Mouse (Mus musculus): ENCODE measurements at regions not wholly inside any gene's neighbourhood (a gene's known extent, or its start where the extent isn't known, plus 50 kb on each side); places are given as distances from the start of the nearest gene placed in this dataset.

DNA sequence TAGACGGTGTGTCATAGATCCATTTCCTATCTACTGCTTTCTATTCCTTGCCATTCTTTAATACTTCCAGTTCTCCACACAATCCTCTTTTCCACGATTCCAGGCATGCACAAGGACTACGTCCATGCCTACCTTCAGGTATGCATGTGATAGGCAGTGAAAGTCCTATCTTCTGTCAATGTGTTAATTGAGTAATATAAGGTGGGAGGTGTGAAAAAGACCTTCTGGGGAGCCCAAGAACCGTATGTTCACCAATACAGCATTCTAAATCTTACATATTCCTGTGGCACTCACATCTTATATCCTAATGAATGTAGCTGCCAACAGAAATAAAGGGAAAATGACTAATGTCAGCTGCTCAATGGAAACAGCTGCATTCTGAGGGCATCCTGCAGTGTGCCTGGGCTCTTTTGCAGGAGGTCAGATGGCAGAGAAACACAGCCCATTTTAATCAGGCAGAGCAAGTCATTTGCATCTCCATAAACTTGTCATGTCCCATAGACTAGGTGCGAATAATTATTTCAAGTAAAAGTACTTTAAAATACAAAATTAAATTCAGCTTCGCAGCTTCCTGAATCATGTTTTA is 224.1 kb upstream of the Cwc22 start:
- H3K27ac ChIP-seq (ENCODE audit: control insufficient read depth, low read depth, low read length), result no peak overlapping the region
- H3K4me3 ChIP-seq (ENCODE audit: control insufficient read depth in 1 of 2, insufficient read depth in 1 of 2, low read depth in 2 of 2, low read length in 2 of 2), result no peak overlapping the region
- H3K79me2 ChIP-seq (ENCODE audit: control insufficient read depth, insufficient read depth, low read length, poor library complexity), result no peaks in the 10 kb centered on the region
- no peak overlapping the region for H3K9ac ChIP-seq (ENCODE audit: control insufficient read depth, low read depth, low read length, poor library complexity, severe bottlenecking)
- no peaks in the 10 kb centered on the region for H3K36me3 ChIP-seq (ENCODE audit: control insufficient read depth in 1 of 2, insufficient read depth in 2 of 2, low read length in 2 of 2)
- TF ChIP-seq SMC3 (IDR thresholded peaks at IDR 0.05; ENCODE audit: low read depth, low read length) (no peak), ZNF384 (IDR thresholded peaks at IDR 0.05; ENCODE audit: low read depth, low read length) (no peak), MAFK (IDR thresholded peaks at IDR 0.05; ENCODE audit: borderline replicate concordance, low read depth, low read length) (no peak), E2F4 (IDR thresholded peaks at IDR 0.05; ENCODE audit: borderline replicate concordance, low read depth, low read length) (no peak), SIN3A (IDR thresholded peaks at IDR 0.05; ENCODE audit: low read length) (no peak), MAX (IDR thresholded peaks at IDR 0.05; ENCODE audit: low read length) (no peak)
- H3K27me3 ChIP-seq (ENCODE audit: control insufficient read depth in 1 of 2, insufficient read depth in 2 of 2, low read length in 2 of 2), result no peaks in the 10 kb centered on the region
- no peaks in the 10 kb centered on the region for H3K4me1 ChIP-seq (ENCODE audit: control insufficient read depth in 1 of 2, insufficient read depth in 2 of 2, low read length in 2 of 2)
- no peaks in the 10 kb centered on the region for H3K9me3 ChIP-seq (replicated peaks; ENCODE audit: insufficient read depth, low read length)
- no peak for DNase-seq (ENCODE audit: low read depth, low spot score)

DNA sequence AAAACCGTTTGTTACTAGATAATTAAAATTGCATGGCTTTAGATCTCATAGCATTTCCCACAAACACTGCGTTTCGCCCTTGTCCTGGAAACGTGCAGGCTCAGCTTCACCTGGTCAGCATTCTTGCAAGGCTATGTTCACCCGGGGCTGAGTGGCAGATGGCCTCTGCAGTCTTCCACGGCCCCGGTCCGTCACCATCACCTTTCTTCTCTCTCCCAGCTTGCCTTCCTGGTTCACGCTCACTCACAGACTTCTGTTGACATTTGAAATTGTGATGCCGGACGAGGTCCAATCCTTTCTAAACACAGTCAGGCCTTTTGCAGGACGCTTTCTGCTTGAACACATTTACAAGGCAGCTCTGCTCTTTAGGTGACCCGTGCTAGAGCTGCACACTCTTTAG is 219.3 kb upstream of the Cwc22 start:
- no peak overlapping the region for H3K27ac ChIP-seq (ENCODE audit: control insufficient read depth, low read depth, low read length)
- no peaks in the 10 kb centered on the region for H3K36me3 ChIP-seq (ENCODE audit: control insufficient read depth in 1 of 2, insufficient read depth in 2 of 2, low read length in 2 of 2)
- DNase-seq (ENCODE audit: low read depth, low spot score), result no peak
- no peaks in the 10 kb centered on the region for H3K4me1 ChIP-seq (ENCODE audit: control insufficient read depth in 1 of 2, insufficient read depth in 2 of 2, low read length in 2 of 2)
- TF ChIP-seq MYB (IDR thresholded peaks at IDR 0.05; ENCODE audit: low read depth, low read length) (no peak), ZMIZ1 (IDR thresholded peaks at IDR 0.05; ENCODE audit: low read depth, low read length) (no peak), MXI1 (IDR thresholded peaks at IDR 0.05; ENCODE audit: low read depth, low read length) (no peak), RAD21 (IDR thresholded peaks at IDR 0.05; ENCODE audit: low read depth, low read length) (no peak), MYC (IDR thresholded peaks at IDR 0.05; ENCODE audit: low read depth, low read length) (no peak), MAZ (IDR thresholded peaks at IDR 0.05; ENCODE audit: low read depth, low read length) (no peak), POLR2AphosphoS2 (IDR thresholded peaks at IDR 0.05; ENCODE audit: low read length) (no peak), RCOR1 (IDR thresholded peaks at IDR 0.05; ENCODE audit: low read depth, low read length) (no peak), ELF1 (IDR thresholded peaks at IDR 0.05; ENCODE audit: low read depth, low read length) (no peak), SIN3A (IDR thresholded peaks at IDR 0.05; ENCODE audit: low read length) (no peak), TBP (IDR thresholded peaks at IDR 0.05; ENCODE audit: low read depth, low read length) (no peak), EP300 (IDR thresholded peaks at IDR 0.05; ENCODE audit: low read depth in 1 of 2, low read length in 2 of 2) (no peak), ETS1 (IDR thresholded peaks at IDR 0.05; ENCODE audit: low read depth, low read length) (no peak), POLR2A (IDR thresholded peaks at IDR 0.05; ENCODE audit: control insufficient read depth in 1 of 2, insufficient read depth in 1 of 2, low read depth in 1 of 2, low read length in 2 of 2, poor library complexity in 1 of 2) (no peak)
- no peak overlapping the region for H3K4me3 ChIP-seq (ENCODE audit: control insufficient read depth in 1 of 2, insufficient read depth in 1 of 2, low read depth in 2 of 2, low read length in 2 of 2)
- H3K27me3 ChIP-seq (ENCODE audit: control insufficient read depth in 1 of 2, insufficient read depth in 2 of 2, low read length in 2 of 2), result no peaks in the 10 kb centered on the region
- H3K79me2 ChIP-seq (ENCODE audit: control insufficient read depth, insufficient read depth, low read length, poor library complexity), result no peaks in the 10 kb centered on the region
- H3K9ac ChIP-seq (ENCODE audit: control insufficient read depth, low read depth, low read length, poor library complexity, severe bottlenecking), result no peak overlapping the region
- H3K9me3 ChIP-seq (replicated peaks; ENCODE audit: insufficient read depth, low read length), result no peaks in the 10 kb centered on the region
